Mouse (Mus musculus) heart, embryonic 11.5 days (tissue): ENCODE measurements around the gene Spata16. TPM values are rescaled to one million over a fixed set of nuclear protein-coding genes. Genes with fewer than 3 reads are reported as not detected.
"Not testable (repeated sequence)": the region's sequence is repeated elsewhere in the genome, so short reads cannot be mapped to it uniquely, and the experiment has no call there.

ENCODE experiments used
- ATAC-seq: fragments of 200-750 bp; cut with Nextera tagmentation; replicated peaks from 2 replicates; pipeline ENCODE4 v1.8.0; 2017; ENCODE audit warnings: moderate library complexity; ENCODE audit not compliant: insufficient number of reproducible peaks, low FRiP score, low TSS enrichment
- H3K27ac ChIP-seq: fragments of 300-500 bp; sonication (generic); 2 replicates; pipeline ENCODE4 v1.5.1; 2014; ENCODE audit warnings: mild to moderate bottlenecking, low read depth, low read length
- H3K27me3 ChIP-seq: fragments of 300-500 bp; sonication (generic); 2 replicates; pipeline ENCODE4 v1.6.1; 2014; ENCODE audit warnings: mild to moderate bottlenecking, low read length, mixed read lengths; ENCODE audit not compliant: control insufficient read depth, insufficient read depth
- H3K36me3 ChIP-seq: fragments of 300-500 bp; sonication (generic); 2 replicates; pipeline ENCODE4 v1.6.1; 2014; ENCODE audit warnings: mild to moderate bottlenecking, low read length, moderate library complexity, mixed read lengths; ENCODE audit not compliant: control insufficient read depth, insufficient read depth
- H3K4me1 ChIP-seq: fragments of 300-500 bp; sonication (generic); 2 replicates; pipeline ENCODE4 v1.6.1; 2014; ENCODE audit warnings: low read length; ENCODE audit not compliant: control insufficient read depth, insufficient read depth
- H3K4me2 ChIP-seq: fragments of 300-500 bp; sonication (generic); 2 replicates; pipeline ENCODE4 v1.6.1; 2014; ENCODE audit warnings: mild to moderate bottlenecking, moderate library complexity
- H3K4me3 ChIP-seq: fragments of 300-500 bp; sonication (generic); 2 replicates; pipeline ENCODE4 v1.5.1; 2014; ENCODE audit warnings: low read depth, low read length
- H3K9ac ChIP-seq: fragments of 300-500 bp; sonication (generic); 2 replicates; pipeline ENCODE4 v1.6.1; 2014; ENCODE audit warnings: mild to moderate bottlenecking, low read depth, low read length, moderate library complexity
- H3K9me3 ChIP-seq: fragments of 300-500 bp; sonication (generic); replicated peaks from 2 replicates; pipeline ENCODE4 v1.6.1; 2016; ENCODE audit warnings: low read length; ENCODE audit not compliant: control insufficient read depth
- WGBS: fragments of 180-500 bp; shearing (Covaris S2); extraction: QIAGEN DNeasy Blood & Tissue Kit; methylation state at CpG from one replicate; pipeline ENCODE4 v1.1.7; 2014; ENCODE audit not compliant: insufficient replicate concordance; 5-methylcytosine and 5-hydroxymethylcytosine counted together
- polyA plus RNA-seq: library from polyadenylated mRNA; unstranded; fragments of >200 nt; fragmentation: Nextera tagmentation; extraction: Ambion mirVana; gene quantifications from 2 replicates; pipeline ENCODE4 v1.2.1, GENCODE M21; 2014

The Spata16 gene
- polyA plus RNA-seq, 1 experiment from 2014 or later, result not detected

DNA sequence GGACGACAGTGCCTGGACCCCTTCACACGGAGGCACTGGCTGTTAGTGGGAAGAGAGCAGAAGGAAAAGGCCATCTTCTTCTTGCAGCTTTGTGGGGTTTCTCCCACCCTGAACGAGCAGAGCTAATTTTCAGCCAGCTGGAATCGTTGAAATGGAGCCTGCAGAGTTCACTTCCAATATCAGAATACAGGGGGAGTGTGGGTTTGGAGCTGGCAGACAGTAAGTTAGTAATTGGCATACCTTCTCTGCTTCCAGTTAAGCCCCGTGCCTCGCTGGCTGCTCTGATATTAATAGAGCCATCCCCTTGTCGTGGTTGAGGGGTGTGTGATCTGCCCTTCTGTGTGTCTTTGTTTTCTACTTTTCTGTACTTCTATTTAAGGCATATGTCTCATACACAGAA, 9.4 kb downstream of the Spata16 start:
- ATAC-seq, result no peak
- H3K9me3 ChIP-seq, result no peaks in the 10 kb centered on the region
- H3K4me3 ChIP-seq, result no peak overlapping the region
- no peaks in the 10 kb centered on the region for H3K36me3 ChIP-seq
- no peak overlapping the region for H3K4me2 ChIP-seq
- no peaks in the 10 kb centered on the region for H3K27me3 ChIP-seq
- no peak overlapping the region for H3K27ac ChIP-seq
- H3K4me1 ChIP-seq, result no peaks in the 10 kb centered on the region
- 67% methylated on average over 7 of the region's 7 CpGs for WGBS
- no peak overlapping the region for H3K9ac ChIP-seq

DNA sequence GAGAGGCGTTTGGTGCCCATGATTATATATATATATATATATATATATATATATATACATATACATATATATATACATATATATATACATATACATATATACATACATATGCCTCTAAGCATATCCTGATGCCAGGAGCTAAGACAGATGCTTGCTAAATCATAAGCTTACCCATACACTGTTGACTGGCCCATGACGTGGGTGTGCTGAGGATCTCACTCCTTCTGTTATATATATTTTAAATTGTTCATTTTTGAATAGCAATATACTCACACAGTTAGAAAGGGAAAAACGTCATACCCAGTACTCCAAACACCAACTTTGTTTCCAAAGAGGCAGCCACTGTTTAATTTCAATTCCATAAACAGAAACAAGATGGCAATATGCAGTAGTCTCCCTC, 48.4 kb downstream of the Spata16 start:
- Histone ChIP-seq H3K36me3 (no peaks in the 10 kb centered on the region), H3K27me3 (no peaks in the 10 kb centered on the region), H3K4me1 (no peaks in the 10 kb centered on the region), H3K4me3 (no peak overlapping the region), H3K9ac (no peak overlapping the region), H3K27ac (no peak overlapping the region), H3K4me2 (no peak overlapping the region), H3K9me3 (no peaks in the 10 kb centered on the region)
- no peak for ATAC-seq
- 71% methylated on average over 3 of the region's 3 CpGs for WGBS

DNA sequence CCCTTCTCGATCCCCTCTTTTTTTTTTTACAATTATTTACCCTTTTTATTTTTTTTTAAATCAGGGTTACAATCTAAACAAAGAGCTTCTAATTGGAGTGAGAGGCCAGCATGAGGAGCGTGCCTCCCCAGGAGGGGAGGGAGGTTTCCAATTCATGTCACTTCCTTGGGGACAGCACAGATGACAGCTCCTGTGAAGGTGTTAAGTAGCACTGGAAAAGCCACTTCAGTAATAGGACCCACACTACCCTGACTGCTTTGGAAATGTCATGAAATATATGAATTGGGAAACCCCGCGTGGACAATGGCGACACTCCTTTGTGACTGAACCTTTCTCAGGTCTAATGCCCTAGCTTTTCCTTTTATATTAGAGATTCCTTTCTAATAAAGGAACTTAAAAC, 72.1 kb downstream of the Spata16 start:
- not testable (repeated sequence) for H3K36me3 ChIP-seq, H3K27ac ChIP-seq, H3K4me2 ChIP-seq, H3K9me3 ChIP-seq, ATAC-seq, H3K9ac ChIP-seq, H3K4me3 ChIP-seq, H3K27me3 ChIP-seq, H3K4me1 ChIP-seq
- WGBS, result 67% methylated on average over 5 of the region's 5 CpGs

DNA sequence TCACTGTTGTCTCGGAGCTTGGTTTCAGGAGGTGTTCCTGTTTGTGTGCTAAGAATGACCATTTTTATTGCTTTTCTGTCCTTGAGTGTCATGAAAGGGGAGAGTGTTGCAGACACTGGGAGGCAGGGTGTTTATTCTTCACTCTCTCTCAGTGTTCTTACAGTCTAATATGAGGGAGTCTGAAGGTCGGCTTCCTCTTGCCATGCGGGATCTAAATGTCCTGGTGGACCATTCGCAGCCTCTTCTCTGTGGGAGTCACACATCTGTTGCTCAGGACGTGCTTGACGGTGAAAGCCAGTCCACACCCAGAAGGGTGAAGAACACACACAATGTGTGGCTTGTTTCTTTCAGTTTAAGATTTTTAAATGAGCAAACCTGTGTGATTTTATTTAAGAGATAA, 90.1 kb downstream of the Spata16 start:
- Histone ChIP-seq H3K9me3 (no peaks in the 10 kb centered on the region), H3K4me1 (no peaks in the 10 kb centered on the region), H3K27me3 (no peaks in the 10 kb centered on the region), H3K27ac (no peak overlapping the region), H3K36me3 (no peaks in the 10 kb centered on the region), H3K9ac (no peak overlapping the region), H3K4me3 (no peak overlapping the region), H3K4me2 (no peak overlapping the region)
- no peak for ATAC-seq
- WGBS, result 72% methylated on average over 6 of the region's 6 CpGs

DNA sequence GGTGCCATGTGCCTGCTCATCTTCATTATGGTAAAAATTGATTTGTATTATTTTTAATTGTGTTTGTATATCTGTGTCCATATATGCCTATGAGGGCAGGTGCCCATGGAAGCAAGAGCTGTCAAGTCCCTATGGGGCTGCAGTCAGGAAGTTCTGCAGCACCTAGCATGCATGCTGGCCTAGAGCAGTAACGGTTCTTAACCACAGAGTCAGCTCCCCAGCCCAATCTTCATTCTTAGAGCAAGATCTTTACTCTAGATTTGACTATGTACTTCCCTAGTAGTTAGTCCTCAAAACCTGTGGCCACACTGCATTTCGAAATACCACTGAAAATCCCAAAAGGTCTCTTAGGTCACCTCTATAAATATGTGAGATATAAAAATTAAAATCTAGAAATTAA, 113.1 kb downstream of the Spata16 start:
- Histone ChIP-seq H3K36me3 (no peaks in the 10 kb centered on the region), H3K9ac (no peak overlapping the region), H3K27me3 (no peaks in the 10 kb centered on the region), H3K4me1 (no peaks in the 10 kb centered on the region), H3K4me3 (no peak overlapping the region), H3K27ac (no peak overlapping the region), H3K4me2 (no peak overlapping the region), H3K9me3 (no peaks in the 10 kb centered on the region)
- no peak for ATAC-seq
- 75% methylated on average over 2 of the region's 2 CpGs for WGBS

DNA sequence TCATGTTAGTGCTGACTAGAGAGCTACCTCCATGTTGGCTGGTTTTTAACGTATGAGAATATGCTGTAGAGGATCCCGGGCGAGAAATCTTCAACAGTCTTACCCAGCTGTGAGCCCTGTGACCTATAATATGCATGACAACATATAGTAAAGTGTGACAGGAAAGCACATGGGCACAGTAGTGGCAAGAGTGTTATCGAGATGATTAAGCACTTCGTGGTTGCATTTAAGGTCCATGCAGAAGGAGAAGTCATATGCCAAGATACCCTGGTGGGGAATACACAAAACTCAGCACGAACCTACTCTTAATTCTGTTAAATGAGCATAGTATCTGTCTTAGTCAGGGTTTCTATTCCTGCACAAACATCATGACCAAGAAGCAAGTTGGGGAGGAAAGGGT, 115.0 kb downstream of the Spata16 start:
- H3K4me1 ChIP-seq, result no peaks in the 10 kb centered on the region
- no peak overlapping the region for H3K4me3 ChIP-seq
- no peaks in the 10 kb centered on the region for H3K36me3 ChIP-seq
- 82% methylated on average over 6 of the region's 6 CpGs for WGBS
- no peaks in the 10 kb centered on the region for H3K9me3 ChIP-seq
- H3K27ac ChIP-seq, result no peak overlapping the region
- H3K4me2 ChIP-seq, result no peak overlapping the region
- no peak for ATAC-seq
- H3K9ac ChIP-seq, result no peak overlapping the region
- H3K27me3 ChIP-seq, result no peaks in the 10 kb centered on the region

DNA sequence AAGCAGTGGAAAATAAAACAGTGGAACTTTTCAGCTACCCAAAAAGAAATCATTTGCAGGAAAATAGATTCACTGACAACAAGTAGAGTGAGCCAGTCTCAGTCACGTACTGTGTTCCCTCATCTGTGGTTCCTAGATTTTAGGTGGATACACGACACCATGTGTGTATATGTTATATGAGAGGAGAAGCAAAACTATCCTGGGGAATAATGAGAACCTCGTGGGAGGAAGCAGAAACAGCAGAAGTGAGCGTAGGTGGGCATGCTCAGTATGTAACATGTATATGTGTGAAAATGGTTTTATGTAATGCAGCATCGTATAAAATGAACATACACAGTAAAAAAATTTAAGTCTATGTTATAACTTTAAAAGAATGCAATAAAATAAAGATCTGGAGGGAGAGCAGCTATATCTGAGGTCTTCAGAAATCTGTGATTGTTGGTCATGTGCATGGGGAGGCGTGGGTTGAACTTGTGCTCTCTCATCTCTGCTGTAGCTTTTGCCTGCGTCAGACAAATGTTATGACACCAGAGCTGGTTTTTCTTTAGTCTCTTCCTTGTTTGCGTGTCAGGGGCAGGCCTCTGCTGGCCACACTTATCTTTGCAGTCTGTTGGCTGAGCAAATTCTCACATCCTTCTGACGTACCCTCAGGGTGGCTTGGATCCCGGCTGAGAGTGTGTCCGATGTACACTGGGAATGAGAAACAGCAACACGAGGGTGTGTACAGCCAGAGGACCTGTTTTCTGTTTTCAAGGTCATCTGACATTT, 156.1 kb downstream of the Spata16 start:
- Histone ChIP-seq H3K9ac (no peak overlapping the region), H3K4me2 (no peak overlapping the region), H3K27ac (no peak overlapping the region), H3K9me3 (no peaks in the 10 kb centered on the region), H3K36me3 (no peaks in the 10 kb centered on the region), H3K4me3 (no peak overlapping the region), H3K27me3 (no peaks in the 10 kb centered on the region), H3K4me1 (no peaks in the 10 kb centered on the region)
- ATAC-seq, result no peak
- WGBS, result 75% methylated on average over 12 of the region's 12 CpGs

DNA sequence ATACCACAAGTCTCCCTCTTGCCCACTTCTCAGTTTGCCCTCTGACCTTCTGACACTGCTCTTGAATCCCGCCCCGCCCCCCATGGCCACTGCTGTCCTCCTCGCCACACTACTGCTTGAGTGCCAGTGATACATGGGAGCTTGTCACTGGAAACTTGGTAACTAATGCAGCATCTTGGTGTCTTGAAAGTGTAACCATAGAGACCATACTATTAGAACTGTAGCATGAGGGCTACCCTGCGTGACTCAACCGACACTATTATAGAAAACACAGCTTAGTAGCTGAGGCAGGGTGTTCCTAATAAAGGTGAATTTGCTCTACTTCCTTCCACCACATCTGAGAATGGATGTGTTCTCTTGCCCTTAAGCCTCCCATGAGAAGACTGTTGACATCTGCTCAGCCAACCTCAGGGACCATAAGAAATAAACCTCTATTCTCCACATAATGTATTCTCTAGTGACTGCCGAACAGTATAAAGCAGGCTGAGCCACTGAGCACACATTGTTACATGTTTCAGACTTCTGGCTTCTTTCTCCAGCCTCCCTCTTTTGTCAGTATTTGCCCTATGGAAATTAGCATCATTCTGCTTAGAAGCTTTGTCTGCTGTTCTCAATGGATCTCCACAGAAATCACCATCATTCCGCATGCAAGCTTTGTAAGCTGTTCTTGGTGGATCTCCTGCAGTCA, 158.6 kb downstream of the Spata16 start:
- 84% methylated on average over 7 of the region's 7 CpGs for WGBS
- H3K9me3 ChIP-seq, result no peaks in the 10 kb centered on the region
- no peak overlapping the region for H3K4me3 ChIP-seq
- H3K36me3 ChIP-seq, result no peaks in the 10 kb centered on the region
- H3K4me1 ChIP-seq, result no peaks in the 10 kb centered on the region
- no peaks in the 10 kb centered on the region for H3K27me3 ChIP-seq
- no peak for ATAC-seq
- H3K27ac ChIP-seq, result no peak overlapping the region
- H3K9ac ChIP-seq, result no peak overlapping the region
- no peak overlapping the region for H3K4me2 ChIP-seq

DNA sequence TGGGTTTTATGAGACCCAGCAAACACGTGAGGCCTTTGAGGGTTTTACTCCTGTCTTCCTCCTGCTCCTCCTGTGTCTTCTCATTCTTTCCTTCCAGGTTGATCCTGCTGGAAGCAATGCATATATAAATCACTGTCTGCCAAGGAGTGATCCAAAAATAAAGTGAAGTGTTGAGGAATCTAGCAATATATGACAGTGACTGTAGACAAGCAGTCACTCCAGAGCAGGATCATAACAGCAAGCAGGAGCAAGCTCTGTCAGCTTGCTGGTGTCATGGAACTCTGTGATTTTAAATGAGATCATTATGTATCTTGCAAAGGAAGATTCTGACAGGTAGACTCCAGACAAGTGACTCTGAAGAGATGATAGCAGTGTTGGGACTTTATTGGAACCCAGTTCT, 159.5 kb downstream of the Spata16 start:
- WGBS, result 69% methylated on average over 1 of the region's 1 CpGs
- no peak for ATAC-seq
- no peaks in the 10 kb centered on the region for H3K36me3 ChIP-seq
- H3K9me3 ChIP-seq, result no peaks in the 10 kb centered on the region
- H3K4me2 ChIP-seq, result no peak overlapping the region
- H3K4me3 ChIP-seq, result no peak overlapping the region
- H3K9ac ChIP-seq, result no peak overlapping the region
- no peaks in the 10 kb centered on the region for H3K27me3 ChIP-seq
- no peaks in the 10 kb centered on the region for H3K4me1 ChIP-seq
- no peak overlapping the region for H3K27ac ChIP-seq
